Mouse (Mus musculus) left cerebral cortex, postnatal 14 days (tissue): ENCODE measurements around the gene Cma1. TPM values are rescaled to one million over a fixed set of nuclear protein-coding genes. Genes with fewer than 3 reads are reported as not detected.
A peak's percentile ranks its signal among the peaks of the same experiment; 100 is the strongest.
"Not testable (repeated sequence)": the region's sequence is repeated elsewhere in the genome, so short reads cannot be mapped to it uniquely, and the experiment has no call there.

ENCODE experiments used
- DNase-seq, 2 experiments: peaks; one replicate each; pipeline ENCODE4 v3.0.0; 2021 to 2022; ENCODE audit warnings: low spot score in 2 of 2, mixed read lengths in 1 of 2
- intact Hi-C: fragments of 180-260 bp; cut with DNase I; formaldehyde crosslinking; loops from one replicate; pipeline ENCODE4 v1.15.1; 2025
- long read RNA-seq, 2 experiments: library from polyadenylated mRNA; stranded (forward); transcript quantifications; one replicate each; pipeline ENCODE4 v2.0.0; 2021
- total RNA-seq, 2 experiments: library from RNA; stranded (reverse); gene quantifications; 2 replicates each; pipeline ENCODE4 v1.2.3; 2021

Cma1 gene
- total RNA-seq, result not detected
- long read RNA-seq, experiment 1, result 0 reads
- long read RNA-seq, experiment 2, result 0 reads

DNA sequence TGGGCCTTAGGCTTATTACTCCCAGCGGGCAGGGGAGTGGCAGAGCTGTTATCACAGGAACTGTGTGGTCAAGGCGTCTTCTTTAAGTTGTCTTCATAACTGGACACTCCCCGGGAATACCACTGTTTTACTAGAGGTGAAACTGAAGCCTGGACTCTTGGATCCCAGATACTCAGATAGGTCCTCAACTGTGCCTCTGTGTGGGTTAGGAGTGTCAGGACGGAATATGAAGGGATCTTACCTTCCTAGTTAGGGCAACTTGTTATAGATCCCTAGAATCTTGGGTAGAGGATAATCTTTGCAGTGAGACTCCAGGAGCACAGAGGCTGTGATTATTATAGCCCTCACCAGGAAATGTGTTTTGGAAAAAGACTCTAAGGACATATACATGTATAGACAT lies at the start of gene Cma1:
Cma1 (minus strand) TSS at position 101 of the 400 bp plus-strand sequence.
- intact Hi-C loops, result no loop called here
- no peak for DNase-seq

GRCm38 (mm10) chr14:55987464-55987863 lies 43.0 kb upstream of the Cma1 start:
- intact Hi-C loops, DNase-seq: not testable (repeated sequence)

- DNase-seq, intact Hi-C loops: not testable (repeated sequence)
Measured at GRCm38 (mm10) chr14:55963900-55964299, 19.4 kb upstream of the Cma1 start.

- intact Hi-C loops, result no loop called here
Measured at GRCm38 (mm10) chr14:55963263-55963662, 18.8 kb upstream of the Cma1 start.

GRCm38 (mm10) chr14:55950346-55951030 lies 6.0 kb upstream of the Cma1 start, which contains the start of gene Cma2:
Cma2 (plus strand) TSS chr14:55950980.
- no peak for DNase-seq
- intact Hi-C loops, result no loop called here

More at GRCm38 (mm10) chr14:55963263-55963662, 18.8 kb upstream of the Cma1 start:
- DNase-seq, result no peak

GRCm38 (mm10) chr14:55946269-55946969 lies 1.9 kb upstream of the Cma1 start:
- DNase-seq, result no peak
- intact Hi-C loops, result no loop called here

DNA sequence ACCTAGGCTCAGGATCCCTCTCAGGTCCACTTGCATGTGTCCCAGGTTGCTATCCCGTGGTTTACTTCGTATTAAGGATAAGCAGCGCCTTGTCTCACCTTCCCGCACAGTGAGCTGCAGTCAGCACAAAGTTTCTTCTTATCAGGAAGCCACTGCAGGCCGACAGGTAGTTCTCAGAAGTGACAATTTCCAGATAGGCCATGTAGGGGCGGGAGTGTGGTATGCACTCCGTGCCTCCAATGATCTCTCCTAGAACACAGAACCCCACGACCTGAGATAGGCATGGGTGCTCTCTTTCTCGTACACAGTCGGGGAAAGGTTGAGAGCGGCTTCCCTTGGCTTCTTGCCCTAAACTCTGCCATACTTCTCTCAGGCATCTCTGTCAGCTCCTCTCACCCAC lies 874 bp downstream of the Cma1 start:
- DNase-seq, result no peak

GRCm38 (mm10) chr14:55940070-55940800 lies 4.2 kb downstream of the Cma1 start:
- intact Hi-C loops, result no loop called here
- DNase-seq, result no peak

More for the DNA sequence above, 874 bp downstream of the Cma1 start:
- intact Hi-C loops, result no loop called here

DNA sequence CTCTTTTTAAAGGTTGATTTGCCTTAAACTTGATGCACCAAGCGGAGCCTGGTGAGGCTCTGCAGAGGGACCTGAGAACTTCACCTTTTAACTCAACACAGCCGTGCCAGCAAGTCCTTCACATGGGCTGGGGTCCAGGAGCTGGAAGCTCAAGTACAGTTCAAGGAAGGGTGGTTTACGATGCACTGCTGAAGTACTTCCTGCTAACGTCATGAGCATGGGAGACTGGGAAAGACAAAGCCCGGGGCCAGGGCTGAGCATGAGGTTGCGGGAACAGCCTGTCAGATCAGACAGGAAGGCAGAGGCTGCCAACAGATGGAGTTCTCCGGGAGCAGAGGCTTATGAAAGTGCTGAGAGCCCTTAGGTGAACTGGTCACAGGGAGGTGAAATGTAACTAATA lies 10.9 kb downstream of the Cma1 start:
- no peak for DNase-seq
- intact Hi-C loops, result no loop called here

DNA sequence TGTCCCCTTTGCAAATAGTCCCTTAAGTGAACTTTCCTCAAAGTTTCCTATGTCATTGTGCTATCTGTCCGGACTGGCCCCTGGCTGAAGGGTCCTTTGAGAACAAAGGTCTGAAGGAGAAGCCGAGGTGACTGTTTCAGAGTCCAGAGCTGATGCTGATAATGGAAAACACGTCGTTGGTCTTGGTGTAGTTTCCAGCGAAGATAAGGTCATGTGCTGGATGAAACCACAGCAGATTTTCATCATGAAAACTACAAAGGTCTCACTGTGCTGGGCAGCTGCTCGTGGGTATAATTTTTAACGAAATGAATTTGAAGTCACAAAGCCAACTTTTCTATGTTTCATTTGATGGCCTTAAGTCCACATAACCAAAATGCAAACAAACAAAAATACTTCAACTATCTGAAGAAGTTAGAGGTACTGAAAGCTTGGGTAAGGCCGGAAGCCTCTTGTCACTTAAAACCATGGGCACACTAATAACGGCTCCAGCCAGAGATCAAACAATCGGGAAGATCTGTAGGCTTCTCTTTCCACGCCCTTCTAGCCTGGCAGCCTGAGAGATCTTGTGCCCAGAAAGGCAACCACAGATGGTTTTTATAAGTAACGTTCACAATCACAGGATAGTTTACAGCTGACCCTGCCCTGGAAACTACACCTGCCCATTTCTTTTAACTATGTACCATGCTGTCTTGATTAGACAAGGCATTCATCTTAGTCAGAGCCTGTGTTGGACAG lies 15.0 kb downstream of the Cma1 start:
- intact Hi-C loops, result no loop called here

DNA sequence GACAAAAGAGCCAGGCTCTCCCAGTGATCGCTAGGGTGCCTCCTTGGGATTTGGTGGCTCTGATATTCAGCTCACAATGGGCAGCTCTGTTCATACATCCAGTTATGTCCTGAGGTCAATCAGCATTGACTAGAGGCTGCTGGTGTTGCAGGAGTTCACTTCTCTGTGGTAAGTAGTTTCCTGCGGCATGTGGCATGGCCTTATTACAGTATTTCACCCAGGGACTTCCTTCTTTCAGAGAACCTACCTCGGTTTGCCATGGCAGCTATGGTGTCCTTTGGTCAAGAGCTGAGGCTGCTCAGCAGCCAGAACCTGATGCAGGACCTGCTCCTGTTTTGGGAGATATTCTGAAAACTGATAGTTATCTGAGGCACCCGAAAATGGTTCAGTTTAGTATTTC lies 17.6 kb downstream of the Cma1 start:
- no peak for DNase-seq
- intact Hi-C loops, result no loop called here

More for the DNA sequence above, 15.0 kb downstream of the Cma1 start:
- no peak for DNase-seq

GRCm38 (mm10) chr14:55922475-55923232 lies 21.8 kb downstream of the Cma1 start:
- DNase-seq, result no peak
- intact Hi-C loops, result no loop called here

GRCm38 (mm10) chr14:55918240-55919082 lies 26.0 kb downstream of the Cma1 start:
- intact Hi-C loops, result loop anchor here (2.0 to 10.0 kb wide), 5 partner anchors 44 to 234 kb away; partner anchors contain the start of genes Adcy4, Ltb4r1, Nfatc4 and Tinf2
- DNase-seq, result peak; percentile 88 to 89

DNA sequence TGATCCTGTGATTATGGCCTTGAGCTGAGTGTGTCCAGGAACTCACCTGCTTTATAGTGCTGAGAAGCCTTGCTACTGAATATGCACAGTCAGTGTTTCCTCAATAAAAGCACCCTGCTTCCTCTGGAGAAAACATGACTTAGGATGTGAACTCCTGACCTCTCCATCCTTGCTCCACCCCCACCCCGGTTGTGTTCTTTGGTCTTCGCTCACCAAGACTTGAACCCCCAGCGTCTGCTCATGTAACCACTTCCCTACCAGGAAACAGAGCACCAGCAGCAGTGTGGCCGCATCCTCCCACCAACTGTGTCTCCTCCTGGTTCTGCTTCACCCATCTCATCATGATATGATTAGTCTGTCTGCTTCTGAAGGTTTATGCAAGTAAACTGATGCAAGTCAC lies 31.1 kb downstream of the Cma1 start:
- DNase-seq, result no peak
- intact Hi-C loops, result loop anchor here (10.0 kb wide), 1 partner anchor 229 kb away; the partner anchor contains the start of gene Tinf2

DNA sequence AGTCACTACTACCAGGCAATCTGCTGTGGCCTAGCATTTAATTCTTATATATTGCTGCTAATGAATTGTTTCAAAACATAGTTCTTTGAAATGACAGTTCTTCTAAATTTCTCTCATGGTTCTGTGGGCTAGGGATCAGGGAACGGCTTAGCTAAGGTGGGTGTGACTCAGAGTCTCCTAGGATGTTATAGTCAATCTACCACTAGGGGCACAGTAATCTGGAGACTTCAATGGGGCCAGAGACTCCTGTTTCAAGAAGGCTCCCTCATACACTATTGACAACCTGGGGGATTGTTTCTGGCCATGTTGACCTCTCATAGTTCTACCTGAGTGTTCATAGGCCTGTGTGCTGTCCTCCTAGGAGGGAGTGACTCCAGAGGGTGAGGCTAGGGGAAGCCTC lies 39.0 kb downstream of the Cma1 start:
- no peak for DNase-seq
- intact Hi-C loops, result no loop called here

- intact Hi-C loops, result no loop called here
Measured at GRCm38 (mm10) chr14:55900414-55900755, 44.1 kb downstream of the Cma1 start.

GRCm38 (mm10) chr14:55899701-55900413 lies 44.6 kb downstream of the Cma1 start, which contains the start of gene Sdr39u1:
Sdr39u1 (minus strand) TSS chr14:55900293.
- DNase-seq, result peak; percentile 90 to 94
- intact Hi-C loops, result no loop called here

More at GRCm38 (mm10) chr14:55900414-55900755, 44.1 kb downstream of the Cma1 start:
- DNase-seq, result no peak
